Mouse (Mus musculus) gastrocnemius, postnatal 25 days (tissue): ENCODE results near the gene Fgf10. TPM values are rescaled to one million over a fixed set of nuclear protein-coding genes. Genes with fewer than 3 reads are reported as not detected.

Experiments used
- DNase-seq: peaks from one replicate; pipeline ENCODE4 v3.0.0; 2022
- long read RNA-seq, 2 experiments: library from polyadenylated mRNA; stranded (forward); transcript quantifications; one replicate each; pipeline ENCODE4 v2.0.0; 2021
- total RNA-seq, 2 experiments: library from RNA; stranded (reverse); gene quantifications; 1 replicate in 1 of 2; 2 replicates in 1 of 2; pipeline ENCODE4 v1.2.3; 2021

Fgf10 gene
- total RNA-seq, result under 1 TPM; 0.18 to 0.56 TPM
- long read RNA-seq, experiment 1, result 0 reads
- long read RNA-seq, experiment 2, result 0 reads

- DNase-seq, result no peak
Observed at GRCm38 (mm10) chr13:118669491-118669890, at the start of gene Fgf10. Fgf10 (plus strand) TSS chr13:118669791.

GRCm38 (mm10) chr13:118629661-118630428 lies 39.7 kb upstream of the Fgf10 start:
- no peak for DNase-seq

- no peak for DNase-seq
Observed at GRCm38 (mm10) chr13:118631500-118631899, 38.1 kb upstream of the Fgf10 start.

- no peak for DNase-seq
Observed at GRCm38 (mm10) chr13:118636047-118636446, 33.5 kb upstream of the Fgf10 start.

- DNase-seq, result no peak
Observed at GRCm38 (mm10) chr13:118642585-118642984, 27.0 kb upstream of the Fgf10 start.

GRCm38 (mm10) chr13:118643138-118643537 lies 26.5 kb upstream of the Fgf10 start:
- DNase-seq, result no peak

GRCm38 (mm10) chr13:118656991-118657390 lies 12.6 kb upstream of the Fgf10 start:
- DNase-seq, result no peak

GRCm38 (mm10) chr13:118658031-118658430 lies 11.6 kb upstream of the Fgf10 start:
- DNase-seq, result no peak

GRCm38 (mm10) chr13:118658608-118659326 lies 10.8 kb upstream of the Fgf10 start:
- no peak for DNase-seq

GRCm38 (mm10) chr13:118661664-118662063 lies 7.9 kb upstream of the Fgf10 start:
- DNase-seq, result no peak

GRCm38 (mm10) chr13:118664901-118665300 lies 4.7 kb upstream of the Fgf10 start:
- no peak for DNase-seq

GRCm38 (mm10) chr13:118679228-118679627 lies 9.6 kb downstream of the Fgf10 start:
- DNase-seq, result no peak

- no peak for DNase-seq
Observed at GRCm38 (mm10) chr13:118693049-118693448, 23.5 kb downstream of the Fgf10 start.

- DNase-seq, result no peak
Observed at GRCm38 (mm10) chr13:118695103-118695502, 25.5 kb downstream of the Fgf10 start.

GRCm38 (mm10) chr13:118703727-118704126 lies 34.1 kb downstream of the Fgf10 start:
- no peak for DNase-seq

- no peak for DNase-seq
Observed at GRCm38 (mm10) chr13:118705716-118706115, 36.1 kb downstream of the Fgf10 start.

GRCm38 (mm10) chr13:118709912-118710311 lies 40.3 kb downstream of the Fgf10 start:
- no peak for DNase-seq

- no peak for DNase-seq
Observed at GRCm38 (mm10) chr13:118713626-118714150, 44.1 kb downstream of the Fgf10 start.

GRCm38 (mm10) chr13:118714284-118715065 lies 44.9 kb downstream of the Fgf10 start:
- no peak for DNase-seq

- DNase-seq, result no peak
Observed at GRCm38 (mm10) chr13:118715066-118716018, 45.8 kb downstream of the Fgf10 start.

GRCm38 (mm10) chr13:118716265-118716664 lies 46.7 kb downstream of the Fgf10 start:
- no peak for DNase-seq
